Mouse (Mus musculus): ENCODE data around the gene Tbxa2r. TPM values are rescaled to one million over a fixed set of nuclear protein-coding genes. Genes with fewer than 3 reads are reported as not detected.

Tbxa2r gene
- polyA plus RNA-seq, 1 experiment from 2014 or later: 2.4 TPM

DNA sequence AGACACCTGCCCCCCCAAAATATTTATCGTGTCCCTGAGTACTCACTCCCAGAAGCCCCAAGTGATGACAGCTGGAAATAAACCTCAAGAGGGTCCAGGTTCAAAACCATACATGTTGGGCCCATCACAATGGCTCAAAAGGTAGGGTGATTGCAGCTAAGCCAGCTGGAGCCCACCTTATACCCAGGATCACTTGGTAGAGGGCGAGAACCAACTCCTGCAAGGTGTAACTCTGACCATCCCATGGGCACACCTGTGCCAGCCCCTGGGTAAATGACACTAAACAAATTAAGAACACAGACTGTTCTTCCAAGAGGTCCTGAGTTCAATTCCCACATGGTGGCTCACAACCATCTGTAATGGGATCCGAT is 50.6 kb downstream of the Tbxa2r start:
- no peak for DNase-seq (ENCODE audit: low spot score, missing footprints)
- ATAC-seq (ENCODE audit: low FRiP score): peak; percentile 4
- H3K4me2 ChIP-seq: peak overlapping the region; percentile 55
- H3K27ac ChIP-seq (ENCODE audit: low read depth, low read length): peak overlapping the region; percentile 65
- peak overlapping the region; percentile 86 for H3K4me3 ChIP-seq (ENCODE audit: low read depth, low read length)
- no peaks in the 10 kb centered on the region for H3K9me3 ChIP-seq (ENCODE audit: control insufficient read depth, low read length)
- H3K36me3 ChIP-seq (ENCODE audit: control insufficient read depth, insufficient read depth, low read length): peaks cover 5% of the 10 kb centered on the region; the same call in 1 of the 2 replicates
- H3K4me1 ChIP-seq (ENCODE audit: control insufficient read depth, insufficient read depth, low read length): peaks cover 18% of the 10 kb centered on the region
- peak overlapping the region; percentile 71 for H3K9ac ChIP-seq (ENCODE audit: low read length)
- 59% methylated on average over 3 of the region's 3 CpGs for WGBS
- no peaks in the 10 kb centered on the region for H3K27me3 ChIP-seq (ENCODE audit: control insufficient read depth, insufficient read depth, low read length)

GRCm38 (mm10) chr10:81379809-81380378 is 51.4 kb downstream of the Tbxa2r start:
- Histone ChIP-seq H3K4me2 (no peak overlapping the region), H3K9me3 (ENCODE audit: control insufficient read depth, low read length) (no peaks in the 10 kb centered on the region), H3K4me3 (ENCODE audit: low read depth, low read length) (no peak overlapping the region), H3K36me3 (ENCODE audit: control insufficient read depth, insufficient read depth, low read length) (peaks cover 3% of the 10 kb centered on the region; the same call in 1 of the 2 replicates), H3K9ac (ENCODE audit: low read length) (no peak overlapping the region), H3K27ac (ENCODE audit: low read depth, low read length) (no peak overlapping the region), H3K27me3 (ENCODE audit: control insufficient read depth, insufficient read depth, low read length) (no peaks in the 10 kb centered on the region), H3K4me1 (ENCODE audit: control insufficient read depth, insufficient read depth, low read length) (peaks cover 20% of the 10 kb centered on the region)
- DNase-seq (ENCODE audit: low spot score, missing footprints) (no peak), ATAC-seq (ENCODE audit: low FRiP score) (no peak)
- WGBS: 89% methylated on average over 6 of the region's 6 CpGs

- H3K9ac ChIP-seq (ENCODE audit: low read length): no peak overlapping the region
- H3K4me3 ChIP-seq (ENCODE audit: low read depth, low read length): no peak overlapping the region
- H3K36me3 ChIP-seq (ENCODE audit: control insufficient read depth, insufficient read depth, low read length): peaks cover 5% of the 10 kb centered on the region
- no peak overlapping the region for H3K27ac ChIP-seq (ENCODE audit: low read depth, low read length)
- no peak for ATAC-seq (ENCODE audit: low FRiP score)
- DNase-seq (ENCODE audit: low spot score, missing footprints): no peak
- no peaks in the 10 kb centered on the region for H3K9me3 ChIP-seq (ENCODE audit: control insufficient read depth, low read length)
- H3K4me1 ChIP-seq (ENCODE audit: control insufficient read depth, insufficient read depth, low read length): peaks cover 20% of the 10 kb centered on the region
- no peak overlapping the region for H3K4me2 ChIP-seq
- WGBS: 87% methylated on average over 5 of the region's 5 CpGs
- no peaks in the 10 kb centered on the region for H3K27me3 ChIP-seq (ENCODE audit: control insufficient read depth, insufficient read depth, low read length)
These were observed 53.5 kb downstream of the Tbxa2r start for GRCm38 (mm10) chr10:81382039-81382438.

DNA sequence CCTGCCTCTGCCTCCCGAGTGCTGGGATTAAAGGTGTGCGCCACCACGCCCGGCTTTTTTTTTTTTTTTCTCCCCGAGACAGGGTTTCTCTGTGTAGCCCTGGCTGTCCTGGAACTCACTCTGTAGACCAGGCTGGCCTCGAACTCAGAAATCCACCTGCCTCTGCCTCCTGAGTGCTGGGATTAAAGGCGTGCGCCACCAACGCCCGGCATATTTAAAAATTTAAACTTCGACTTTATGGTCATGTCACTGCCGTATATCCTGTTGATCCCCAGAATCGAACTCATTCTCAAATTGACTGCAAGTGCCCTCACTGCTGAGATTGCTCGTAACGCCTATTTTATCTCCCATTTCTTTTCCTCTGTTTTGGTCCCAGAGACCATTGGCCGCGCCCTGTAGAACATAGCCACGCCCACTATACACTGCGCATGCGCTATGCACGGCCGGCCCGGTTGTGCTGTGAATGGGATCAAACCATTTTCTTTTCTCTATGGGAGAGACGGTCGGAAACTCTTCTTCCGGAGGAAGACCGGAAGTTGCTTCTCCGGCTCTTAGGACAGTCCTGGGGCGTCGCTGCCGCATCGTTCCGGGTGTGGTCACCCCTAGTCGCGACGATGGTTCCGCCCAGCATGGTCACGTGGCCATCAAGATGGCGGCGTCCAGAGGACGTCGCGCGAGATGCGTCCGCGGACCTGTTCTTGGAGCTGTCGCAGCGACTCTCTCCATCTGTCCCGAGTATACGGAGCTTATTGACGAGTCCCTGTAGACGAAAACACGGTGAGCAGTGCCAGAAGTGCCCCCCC is 55.5 kb downstream of the Tbxa2r start, which contains the start of the genes Dohh and Gm48551:
Gene Dohh (plus strand): TSS at position 627 of the 803 bp plus-strand sequence.
Gene Gm48551 (plus strand): TSS at position 665 of the 803 bp plus-strand sequence.
- Histone ChIP-seq H3K4me1 (ENCODE audit: control insufficient read depth, insufficient read depth, low read length) (peaks cover 14% of the 10 kb centered on the region), H3K9me3 (ENCODE audit: control insufficient read depth, low read length) (no peaks in the 10 kb centered on the region), H3K27ac (ENCODE audit: low read depth, low read length) (peak within 1 kb of the TSS; percentile 72), H3K4me3 (ENCODE audit: low read depth, low read length) (peak within 1 kb of the TSS; percentile 96), H3K27me3 (ENCODE audit: control insufficient read depth, insufficient read depth, low read length) (no peaks in the 10 kb centered on the region), H3K36me3 (ENCODE audit: control insufficient read depth, insufficient read depth, low read length) (peaks cover 16% of the 10 kb centered on the region), H3K9ac (ENCODE audit: low read length) (peak within 1 kb of the TSS; percentile 84), H3K4me2 (peak within 1 kb of the TSS; percentile 95)
- DNase-seq (ENCODE audit: low spot score, missing footprints) (peak; percentile 100), ATAC-seq (ENCODE audit: low FRiP score) (peak; percentile 95)
- 5% methylated on average over 51 of the region's 54 CpGs for WGBS

- H3K27ac ChIP-seq (ENCODE audit: low read depth, low read length): peak overlapping the region; percentile 72
- H3K27me3 ChIP-seq (ENCODE audit: control insufficient read depth, insufficient read depth, low read length): no peaks in the 10 kb centered on the region
- H3K9me3 ChIP-seq (ENCODE audit: control insufficient read depth, low read length): no peaks in the 10 kb centered on the region
- ATAC-seq (ENCODE audit: low FRiP score) (peak; percentile 28), DNase-seq (ENCODE audit: low spot score, missing footprints) (no peak)
- peak overlapping the region; percentile 95 for H3K4me2 ChIP-seq
- H3K4me3 ChIP-seq (ENCODE audit: low read depth, low read length): peak overlapping the region; percentile 96
- under 1% methylated on average over 19 of the region's 19 CpGs for WGBS
- H3K9ac ChIP-seq (ENCODE audit: low read length): peak overlapping the region; percentile 84
- peaks cover 16% of the 10 kb centered on the region for H3K36me3 ChIP-seq (ENCODE audit: control insufficient read depth, insufficient read depth, low read length)
- peaks cover 14% of the 10 kb centered on the region for H3K4me1 ChIP-seq (ENCODE audit: control insufficient read depth, insufficient read depth, low read length)
These were observed 56.1 kb downstream of the Tbxa2r start for GRCm38 (mm10) chr10:81384605-81384982.

Other genes with a start within 250 kb of the Tbxa2r start
- 0.08 and 0.34 TPM in 2 replicates for gene Creb3l3, start 229.9 kb upstream of the Tbxa2r start, polyA plus RNA-seq (2014; fragmentation: Nextera tagmentation; extraction: Ambion mirVana)
- 189 and 210 TPM in 2 replicates for gene Map2k2, start 222.8 kb upstream of the Tbxa2r start, polyA plus RNA-seq (2014; fragmentation: Nextera tagmentation; extraction: Ambion mirVana)
- 5.3 and 5.6 TPM in 2 replicates for gene Zbtb7a, start 193.5 kb upstream of the Tbxa2r start, polyA plus RNA-seq (2014; fragmentation: Nextera tagmentation; extraction: Ambion mirVana)
- 42.1 and 46.5 TPM in 2 replicates for gene Pias4, start 160.8 kb upstream of the Tbxa2r start, polyA plus RNA-seq (2014; fragmentation: Nextera tagmentation; extraction: Ambion mirVana)
- 398 and 422 TPM in 2 replicates for gene Eef2, start 152.1 kb upstream of the Tbxa2r start, polyA plus RNA-seq (2014; fragmentation: Nextera tagmentation; extraction: Ambion mirVana)
- 49.7 and 50.6 TPM in 2 replicates for gene Dapk3, start 145.7 kb upstream of the Tbxa2r start, polyA plus RNA-seq (2014; fragmentation: Nextera tagmentation; extraction: Ambion mirVana)
- gene 4930442H23Rik, start 144.9 kb upstream of the Tbxa2r start, polyA plus RNA-seq (2014; fragmentation: Nextera tagmentation; extraction: Ambion mirVana): not detected in 2 replicates
- gene Nmrk2, start 126.7 kb upstream of the Tbxa2r start, polyA plus RNA-seq (2014; fragmentation: Nextera tagmentation; extraction: Ambion mirVana): not detected in 2 replicates
- gene Atcay, start 97.9 kb upstream of the Tbxa2r start, polyA plus RNA-seq (2014; fragmentation: Nextera tagmentation; extraction: Ambion mirVana): 21.2 and 22.2 TPM in 2 replicates
- gene Zfr2, start 95.6 kb upstream of the Tbxa2r start, polyA plus RNA-seq (2014; fragmentation: Nextera tagmentation; extraction: Ambion mirVana): 3.0 and 3.8 TPM in 2 replicates
- gene Matk, start 75.8 kb upstream of the Tbxa2r start, polyA plus RNA-seq (2014; fragmentation: Nextera tagmentation; extraction: Ambion mirVana): 2.5 and 2.7 TPM in 2 replicates
- 198 and 205 TPM in 2 replicates for gene Mrpl54, start 61.8 kb upstream of the Tbxa2r start, polyA plus RNA-seq (2014; fragmentation: Nextera tagmentation; extraction: Ambion mirVana)
- 25.4 and 31.2 TPM in 2 replicates for gene Apba3, start 61.8 kb upstream of the Tbxa2r start, polyA plus RNA-seq (2014; fragmentation: Nextera tagmentation; extraction: Ambion mirVana)
- gene Tjp3, start 37.1 kb upstream of the Tbxa2r start, polyA plus RNA-seq (2014; fragmentation: Nextera tagmentation; extraction: Ambion mirVana): 3.9 and 4.0 TPM in 2 replicates
- gene Pip5k1c, start 35.8 kb upstream of the Tbxa2r start, polyA plus RNA-seq (2014; fragmentation: Nextera tagmentation; extraction: Ambion mirVana): 42.0 and 46.2 TPM in 2 replicates
- gene Cactin, start 7.6 kb upstream of the Tbxa2r start, polyA plus RNA-seq (2014; fragmentation: Nextera tagmentation; extraction: Ambion mirVana): 31.9 and 36.8 TPM in 2 replicates
- 0.04 TPM in 1 of 2 replicates, not detected in the other for gene Gipc3, start 14.5 kb downstream of the Tbxa2r start, polyA plus RNA-seq (2014; fragmentation: Nextera tagmentation; extraction: Ambion mirVana)
- gene Hmg20b, start 21.7 kb downstream of the Tbxa2r start, polyA plus RNA-seq (2014; fragmentation: Nextera tagmentation; extraction: Ambion mirVana): 89.1 and 97.7 TPM in 2 replicates
- 2.8 and 4.4 TPM in 2 replicates for gene Mfsd12, start 28.8 kb downstream of the Tbxa2r start, polyA plus RNA-seq (2014; fragmentation: Nextera tagmentation; extraction: Ambion mirVana)
- 0.12 TPM in 1 of 2 replicates, not detected in the other for gene 4930404N11Rik, start 37.1 kb downstream of the Tbxa2r start, polyA plus RNA-seq (2014; fragmentation: Nextera tagmentation; extraction: Ambion mirVana)
- 94.3 and 104 TPM in 2 replicates for gene Fzr1, start 49.8 kb downstream of the Tbxa2r start, polyA plus RNA-seq (2014; fragmentation: Nextera tagmentation; extraction: Ambion mirVana)
- gene Dohh, start 55.7 kb downstream of the Tbxa2r start, polyA plus RNA-seq (2014; fragmentation: Nextera tagmentation; extraction: Ambion mirVana): 43.3 and 53.7 TPM in 2 replicates
- gene Gm48551, start 55.7 kb downstream of the Tbxa2r start, polyA plus RNA-seq (2014; fragmentation: Nextera tagmentation; extraction: Ambion mirVana): 2.7 and 2.9 TPM in 2 replicates
- gene Gm48552, start 60.3 kb downstream of the Tbxa2r start, polyA plus RNA-seq (2014; fragmentation: Nextera tagmentation; extraction: Ambion mirVana): 0.20 and 0.47 TPM in 2 replicates
- 2.3 and 2.7 TPM in 2 replicates for gene Smim24, start 64.3 kb downstream of the Tbxa2r start, polyA plus RNA-seq (2014; fragmentation: Nextera tagmentation; extraction: Ambion mirVana)
- 6.6 and 6.9 TPM in 2 replicates for gene Nfic, start 126.9 kb downstream of the Tbxa2r start, polyA plus RNA-seq (2014; fragmentation: Nextera tagmentation; extraction: Ambion mirVana)
- gene Celf5, start 154.0 kb downstream of the Tbxa2r start, polyA plus RNA-seq (2014; fragmentation: Nextera tagmentation; extraction: Ambion mirVana): 10.0 and 13.1 TPM in 2 replicates
- gene Ncln, start 167.7 kb downstream of the Tbxa2r start, polyA plus RNA-seq (2014; fragmentation: Nextera tagmentation; extraction: Ambion mirVana): 40.4 and 44.5 TPM in 2 replicates
- gene S1pr4, start 171.4 kb downstream of the Tbxa2r start, polyA plus RNA-seq (2014; fragmentation: Nextera tagmentation; extraction: Ambion mirVana): 0.37 and 0.43 TPM in 2 replicates
- 1.1 and 1.4 TPM in 2 replicates for gene Gna15, start 195.5 kb downstream of the Tbxa2r start, polyA plus RNA-seq (2014; fragmentation: Nextera tagmentation; extraction: Ambion mirVana)
- gene Gna11, start 216.5 kb downstream of the Tbxa2r start, polyA plus RNA-seq (2014; fragmentation: Nextera tagmentation; extraction: Ambion mirVana): 55.8 and 59.3 TPM in 2 replicates
- gene Aes, start 230.8 kb downstream of the Tbxa2r start, polyA plus RNA-seq (2014; fragmentation: Nextera tagmentation; extraction: Ambion mirVana): 306 and 325 TPM in 2 replicates
- 6.0 and 6.2 TPM in 2 replicates for gene Tle2, start 245.8 kb downstream of the Tbxa2r start, polyA plus RNA-seq (2014; fragmentation: Nextera tagmentation; extraction: Ambion mirVana)